34 mouse cellular contexts compared by ENCODE assay signal in the genomic region with DNA sequence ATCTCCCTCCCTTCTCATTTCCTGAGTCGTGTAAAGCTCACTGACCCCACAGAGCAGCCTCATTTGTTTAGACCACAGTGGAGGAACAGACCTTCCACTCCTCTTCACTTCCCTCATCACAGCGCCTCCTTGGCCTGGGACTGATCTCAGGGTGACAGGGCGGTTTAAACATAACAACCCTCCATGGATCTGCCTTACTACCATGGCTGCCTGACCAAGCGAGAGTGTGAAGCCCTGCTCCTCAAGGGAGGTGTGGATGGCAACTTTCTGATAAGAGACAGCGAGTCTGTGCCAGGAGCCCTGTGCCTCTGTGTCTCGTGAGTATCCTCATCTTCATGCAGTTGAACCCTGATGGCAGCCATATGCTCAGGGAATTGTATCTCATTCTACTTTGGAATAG. TPM values are rescaled to one million over a fixed set of nuclear protein-coding genes. Genes with fewer than 3 reads are reported as not detected.
"Had no signal": no experiment of that assay in that cellular context is flagged by ENCODE, and none has a peak within 500 bp of the region (broad histone marks: within the 10 kb centered on the region; RNA-seq: fewer than 3 reads in every experiment).

Gene Sh2d1b2, plus strand, starts transcription at position 62 of the 400 bp plus-strand sequence.

RNA-seq across cellular contexts. Expression of gene Sh2d1b2, which starts in this region (rescaled TPM):
- total RNA-seq: left cerebral cortex, adult 18-20 months; left cerebral cortex, adult 2 months; left cerebral cortex, adult 8-10 months; left cerebral cortex, postnatal 10 days; left cerebral cortex, postnatal 14 days; left cerebral cortex, postnatal 25 days; left cerebral cortex, postnatal 36 days; left cerebral cortex, postnatal 4 days; liver, adult 2 months had no signal
- polyA plus RNA-seq: limb, embryonic 11.5 days; limb, embryonic 12.5 days; limb, embryonic 14.5 days; limb, embryonic 15.5 days; liver, adult 2 months; liver, embryonic 11.5 days; liver, embryonic 12.5 days; liver, embryonic 13.5 days; liver, embryonic 14.5 days; liver, embryonic 15.5 days; liver, embryonic 16.5 days; liver, postnatal 0 days; lung, adult 2 months; lung, embryonic 14.5 days; macrophage; midbrain, embryonic 10.5 days; midbrain, embryonic 11.5 days; midbrain, embryonic 12.5 days; midbrain, embryonic 13.5 days; midbrain, embryonic 14.5 days; midbrain, embryonic 15.5 days; midbrain, embryonic 16.5 days; midbrain, postnatal 0 days; myocyte; neural tube, embryonic 11.5 days; neural tube, embryonic 12.5 days had no signal
